Mouse (Mus musculus): ENCODE data around the gene Cmya5. TPM values are rescaled to one million over a fixed set of nuclear protein-coding genes. Genes with fewer than 3 reads are reported as not detected.
"Not testable (repeated sequence)": the region's sequence is repeated elsewhere in the genome, so short reads cannot be mapped to it uniquely, and the experiment has no call there.

The Cmya5 gene
- polyA plus RNA-seq (2016; fragmentation: Nextera tagmentation; extraction: Ambion mirVana) = 0.01 and 0.04 TPM in 2 replicates

DNA sequence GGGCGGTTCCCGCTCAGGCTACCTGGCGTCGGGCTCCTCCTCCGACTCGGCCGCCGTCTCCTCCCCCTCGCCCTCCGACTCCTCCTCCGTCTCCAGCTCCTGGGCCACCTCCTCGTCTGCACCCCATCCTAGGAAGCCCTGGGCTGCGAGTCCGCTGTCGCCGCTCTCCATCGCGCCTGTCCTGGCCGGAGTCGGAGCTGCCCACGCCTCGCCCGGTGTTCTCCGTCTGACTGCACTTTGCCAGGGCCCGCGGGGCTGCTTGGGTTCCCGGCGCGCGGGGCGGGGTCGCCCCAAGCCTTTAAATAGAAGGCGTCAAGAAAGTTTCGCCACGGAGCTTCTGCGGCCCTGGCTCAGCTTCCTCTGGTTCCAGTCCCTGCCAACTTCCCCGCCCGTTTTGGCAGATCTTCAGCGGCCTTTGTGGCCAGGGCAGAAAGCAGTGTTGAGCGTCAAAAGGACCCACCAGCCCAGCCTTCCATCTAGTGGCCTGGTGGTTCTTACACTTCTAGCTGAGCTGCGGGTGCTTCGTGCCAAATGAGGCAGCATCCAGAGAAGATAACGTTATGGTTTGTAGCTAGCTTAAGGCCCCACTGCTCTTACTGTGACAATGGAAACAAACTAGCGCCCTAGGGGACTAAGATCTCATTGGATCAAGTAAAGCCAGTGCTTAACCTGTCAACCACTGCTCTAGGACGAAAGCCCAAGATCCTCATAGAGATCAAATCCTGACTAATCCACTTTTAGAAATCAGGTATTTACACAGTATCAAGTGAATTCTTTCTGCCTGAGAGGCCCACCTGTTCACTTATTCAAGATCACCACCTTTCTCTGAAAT lies at the start of gene Cmya5:
Gene Cmya5 (minus strand): TSS at position 389 of the 832 bp plus-strand sequence.
- DNase-seq (ENCODE audit: low spot score) = peak; percentile 74
- Histone ChIP-seq H3K9me3 (no peaks in the 10 kb centered on the region), H3K27me3 (replicated peaks; ENCODE audit: low read depth, poor library complexity, severe bottlenecking) (no peaks in the 10 kb centered on the region), H3K4me3 (peak within 1 kb of the TSS; percentile 63), H3K36me3 (replicated peaks) (peaks cover 33% of the 10 kb centered on the region), H3K27ac (replicated peaks) (peak within 1 kb of the TSS; percentile 76), H3K4me1 (peaks cover 15% of the 10 kb centered on the region)
- WGBS = under 1% methylated on average over 45 of the region's 45 CpGs

DNA sequence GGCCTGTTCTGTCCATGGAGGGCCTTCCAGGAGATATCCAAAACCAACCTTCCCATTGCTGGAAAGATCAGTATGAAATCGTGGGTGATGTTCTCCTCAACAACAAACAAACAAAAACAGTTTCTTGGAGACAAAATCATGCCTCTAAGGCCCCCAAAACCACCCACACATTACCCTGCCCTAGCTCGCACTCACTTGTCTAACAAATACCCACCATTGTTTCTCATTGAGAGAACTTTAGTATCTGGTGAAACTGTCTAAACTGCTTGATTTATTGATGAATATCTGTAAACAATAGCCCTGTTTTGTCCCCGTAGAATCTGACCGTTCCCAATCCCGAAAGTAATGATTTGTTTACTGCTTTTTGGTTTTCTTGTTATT lies 48.1 kb upstream of the Cmya5 start:
- Histone ChIP-seq H3K9me3 (no peaks in the 10 kb centered on the region), H3K27me3 (replicated peaks; ENCODE audit: low read depth, poor library complexity, severe bottlenecking) (no peaks in the 10 kb centered on the region), H3K4me1 (peaks cover 21% of the 10 kb centered on the region), H3K36me3 (replicated peaks) (peaks cover 7% of the 10 kb centered on the region; the same call in 1 of the 2 replicates), H3K27ac (replicated peaks) (peak overlapping the region; percentile 98), H3K4me3 (peak overlapping the region; percentile 92)
- DNase-seq (ENCODE audit: low spot score) = no peak
- 72% methylated on average over 5 of the region's 5 CpGs for WGBS

DNA sequence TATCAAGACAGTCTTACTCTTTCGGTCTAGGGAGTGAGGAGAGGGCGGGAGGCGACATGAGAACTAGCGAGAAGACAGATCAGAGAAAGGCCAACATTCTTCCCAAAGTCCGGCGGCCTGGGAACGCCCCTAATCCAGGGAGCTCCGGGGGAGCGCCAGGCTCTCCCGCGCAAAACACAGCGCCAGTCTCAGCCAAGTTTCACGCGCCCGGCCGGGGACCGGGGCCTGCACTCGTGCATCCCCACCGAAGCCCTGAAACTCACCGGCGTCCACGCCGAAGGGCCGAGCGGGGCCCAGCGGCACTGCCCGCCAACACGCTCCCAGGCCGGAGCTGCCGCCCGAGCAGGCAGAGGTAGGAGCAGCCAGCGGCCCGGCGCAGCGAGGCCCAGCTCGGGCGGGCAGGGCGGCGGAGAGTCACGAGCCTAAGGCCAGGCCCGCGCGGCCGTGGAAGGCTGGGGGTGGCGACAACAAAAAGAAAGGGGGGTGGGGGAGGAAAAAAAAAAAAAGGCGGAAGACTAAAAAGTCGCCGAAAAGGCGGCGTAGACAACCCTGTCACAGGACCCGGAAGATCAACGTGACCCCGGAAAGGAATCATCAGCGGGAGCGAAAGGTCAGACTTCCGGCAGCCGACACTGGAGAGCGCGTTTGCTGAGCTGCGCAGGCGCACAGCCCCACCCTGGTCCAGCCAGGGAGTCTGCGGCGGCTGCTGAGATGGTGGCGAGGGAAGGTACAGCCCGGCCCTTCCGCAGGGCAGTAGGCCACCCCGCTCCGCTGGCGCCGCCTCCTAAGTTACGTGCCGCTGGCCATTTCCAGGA lies 47.5 kb upstream of the Cmya5 start, which contains the start of gene Tent2:
Gene Tent2 (minus strand): TSS at position 555 of the 815 bp plus-strand sequence.
- peaks cover 7% of the 10 kb centered on the region; the same call in 1 of the 2 replicates for H3K36me3 ChIP-seq (replicated peaks)
- H3K4me3 ChIP-seq = peak within 1 kb of the TSS; percentile 92
- H3K4me1 ChIP-seq = peaks cover 21% of the 10 kb centered on the region
- peak; percentile 96 for DNase-seq (ENCODE audit: low spot score)
- no peaks in the 10 kb centered on the region for H3K9me3 ChIP-seq
- WGBS = under 1% methylated on average over 71 of the region's 72 CpGs
- peak within 1 kb of the TSS; percentile 98 for H3K27ac ChIP-seq (replicated peaks)
- H3K27me3 ChIP-seq (replicated peaks; ENCODE audit: low read depth, poor library complexity, severe bottlenecking) = no peaks in the 10 kb centered on the region

DNA sequence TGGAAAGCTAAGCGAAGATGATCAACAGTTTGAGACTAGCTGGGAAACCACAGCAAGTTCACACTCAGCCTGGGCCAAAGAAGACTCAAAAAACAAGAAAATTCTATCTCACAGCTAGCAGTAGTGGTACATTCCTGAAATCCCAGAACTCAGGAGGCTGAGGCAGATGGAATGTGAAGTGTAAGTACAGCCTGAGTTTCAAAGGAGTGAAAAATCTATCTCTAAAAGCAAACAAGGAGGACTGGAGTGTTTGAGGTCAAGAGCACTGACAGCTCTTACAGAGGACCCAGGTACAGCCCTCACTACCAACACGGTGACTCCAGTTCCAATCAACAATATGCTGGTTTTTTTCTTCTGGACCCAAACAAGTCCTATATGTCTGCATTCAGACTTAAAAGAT lies 44.9 kb upstream of the Cmya5 start:
- H3K4me3 ChIP-seq = 0 out of 2 replicates have a peak overlapping the region, but pooled peaks have one; percentile 23
- H3K27me3 ChIP-seq (replicated peaks; ENCODE audit: low read depth, poor library complexity, severe bottlenecking) = no peaks in the 10 kb centered on the region
- no peaks in the 10 kb centered on the region for H3K9me3 ChIP-seq
- H3K4me1 ChIP-seq = peaks cover 21% of the 10 kb centered on the region
- no peak for DNase-seq (ENCODE audit: low spot score)
- 89% methylated on average over 2 of the region's 2 CpGs for WGBS
- peaks cover 19% of the 10 kb centered on the region for H3K36me3 ChIP-seq (replicated peaks)
- no peak overlapping the region for H3K27ac ChIP-seq (replicated peaks)

DNA sequence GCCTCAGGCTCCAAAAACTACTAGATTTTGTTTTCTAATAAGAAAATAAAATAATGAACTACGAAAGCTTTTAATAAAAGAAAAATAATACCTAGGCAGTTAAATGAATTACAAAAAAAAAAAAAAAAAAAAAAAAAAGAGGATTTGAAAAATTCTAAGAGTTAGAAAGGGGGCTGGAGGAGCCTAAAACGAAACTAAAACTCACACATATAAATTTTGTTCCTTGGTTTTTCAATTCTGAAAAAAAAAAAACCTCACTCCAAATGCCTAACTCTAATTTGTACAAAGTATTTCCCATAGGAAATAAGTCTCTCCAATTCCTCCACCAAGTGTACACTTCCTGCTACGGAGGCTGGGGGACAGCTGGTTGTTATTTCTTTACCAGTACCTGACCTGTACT lies 44.2 kb upstream of the Cmya5 start:
- Histone ChIP-seq H3K4me1 (peaks cover 21% of the 10 kb centered on the region), H3K9me3 (no peaks in the 10 kb centered on the region), H3K27ac (replicated peaks) (no peak overlapping the region), H3K36me3 (replicated peaks) (peaks cover 26% of the 10 kb centered on the region), H3K4me3 (no peak overlapping the region), H3K27me3 (replicated peaks; ENCODE audit: low read depth, poor library complexity, severe bottlenecking) (no peaks in the 10 kb centered on the region)
- DNase-seq (ENCODE audit: low spot score) = no peak
- 82% methylated on average over 3 of the region's 3 CpGs for WGBS

DNA sequence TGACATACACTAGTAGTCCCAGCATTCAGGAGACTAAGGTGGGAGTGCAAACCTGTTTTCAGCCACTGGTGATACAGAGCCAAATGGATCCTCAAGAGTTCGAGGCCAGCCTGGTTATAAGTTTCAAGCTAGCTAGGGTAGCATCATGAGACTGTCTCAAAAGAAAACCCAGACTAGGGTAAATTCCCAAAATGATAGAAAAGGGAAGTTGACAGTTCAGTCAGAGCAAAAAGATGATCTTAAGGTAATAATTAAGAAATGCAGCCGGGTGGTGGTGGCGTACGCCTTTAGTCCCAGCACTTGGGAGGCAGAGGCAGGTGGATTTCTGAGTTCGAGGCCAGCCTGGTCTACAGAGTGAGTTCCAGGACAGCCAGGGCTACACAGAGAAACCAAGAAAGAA lies 43.3 kb upstream of the Cmya5 start:
- H3K9me3 ChIP-seq; H3K27ac ChIP-seq (replicated peaks); DNase-seq (ENCODE audit: low spot score); H3K4me3 ChIP-seq; H3K27me3 ChIP-seq (replicated peaks; ENCODE audit: low read depth, poor library complexity, severe bottlenecking): not testable (repeated sequence)
- Histone ChIP-seq H3K36me3 (replicated peaks) (peaks cover 35% of the 10 kb centered on the region), H3K4me1 (peaks cover 21% of the 10 kb centered on the region)
- WGBS = 94% methylated on average over 5 of the region's 5 CpGs

DNA sequence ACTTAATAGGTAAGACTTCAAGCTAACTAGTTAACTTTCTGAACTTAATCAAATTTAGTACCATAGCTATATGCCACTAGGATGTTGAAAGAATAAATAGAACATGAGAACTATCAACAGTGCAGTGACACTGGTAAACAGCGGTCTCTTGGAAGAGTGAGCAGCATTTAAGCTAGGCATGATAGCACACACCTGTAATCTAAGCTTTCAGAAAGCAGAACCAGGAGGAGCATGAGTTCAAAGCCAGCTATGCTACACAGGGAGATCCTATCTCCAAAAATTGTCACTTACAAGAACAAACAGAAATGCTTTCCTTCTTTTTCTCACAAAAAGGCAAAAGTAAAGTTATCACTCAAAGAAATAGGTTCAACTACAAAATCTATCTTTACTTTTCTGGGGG lies 35.8 kb upstream of the Cmya5 start:
- Histone ChIP-seq H3K9me3 (no peaks in the 10 kb centered on the region), H3K4me1 (no peaks in the 10 kb centered on the region), H3K27ac (replicated peaks) (no peak overlapping the region), H3K4me3 (no peak overlapping the region), H3K27me3 (replicated peaks; ENCODE audit: low read depth, poor library complexity, severe bottlenecking) (no peaks in the 10 kb centered on the region), H3K36me3 (replicated peaks) (peaks cover 70% of the 10 kb centered on the region)
- no peak for DNase-seq (ENCODE audit: low spot score)
- WGBS = 93% methylated on average over 1 of the region's 1 CpGs

DNA sequence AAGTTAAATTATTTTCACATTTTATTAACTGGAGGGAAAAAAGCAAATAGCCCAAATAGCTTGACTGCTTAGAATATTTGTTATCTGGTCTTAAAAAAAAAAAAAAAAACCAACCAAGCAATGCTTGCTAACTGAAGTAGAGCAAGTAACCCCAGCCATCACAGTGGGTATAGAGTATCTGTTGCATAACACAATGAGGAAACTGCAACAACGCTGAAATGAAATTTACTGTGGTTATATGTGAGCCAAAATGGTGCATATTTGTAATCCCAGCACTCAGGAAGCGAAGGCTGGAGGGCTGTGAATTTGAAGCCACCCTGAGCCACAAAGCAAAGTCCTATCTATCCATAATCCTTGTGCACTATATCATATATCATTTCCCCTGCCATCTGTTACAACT lies 35.0 kb upstream of the Cmya5 start:
- Histone ChIP-seq H3K27me3 (replicated peaks; ENCODE audit: low read depth, poor library complexity, severe bottlenecking) (no peaks in the 10 kb centered on the region), H3K4me3 (no peak overlapping the region), H3K27ac (replicated peaks) (no peak overlapping the region), H3K4me1 (no peaks in the 10 kb centered on the region), H3K36me3 (replicated peaks) (peaks cover 71% of the 10 kb centered on the region), H3K9me3 (no peaks in the 10 kb centered on the region)
- 91% methylated on average over 2 of the region's 2 CpGs for WGBS
- no peak for DNase-seq (ENCODE audit: low spot score)

DNA sequence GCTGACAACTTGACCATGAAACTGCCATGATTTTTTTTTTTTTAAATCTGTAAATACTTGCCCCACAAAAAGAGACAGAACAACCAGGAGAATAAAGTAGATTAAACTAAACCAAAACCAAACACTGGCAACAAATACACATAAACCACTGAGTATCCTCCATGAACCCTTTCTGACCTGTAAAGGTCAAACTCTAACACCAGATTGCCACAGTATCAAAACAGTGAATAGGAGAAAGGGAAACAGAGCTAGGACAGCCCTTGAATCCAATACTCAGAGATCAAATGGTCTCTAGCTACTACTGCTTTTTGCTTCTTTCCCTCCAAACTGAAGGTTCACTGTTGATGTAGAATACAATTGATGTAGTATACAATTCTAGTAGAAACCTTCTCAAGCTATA lies 33.0 kb upstream of the Cmya5 start:
- no peak for DNase-seq (ENCODE audit: low spot score)
- Histone ChIP-seq H3K27me3 (replicated peaks; ENCODE audit: low read depth, poor library complexity, severe bottlenecking) (no peaks in the 10 kb centered on the region), H3K27ac (replicated peaks) (no peak overlapping the region), H3K9me3 (no peaks in the 10 kb centered on the region), H3K4me3 (no peak overlapping the region), H3K4me1 (no peaks in the 10 kb centered on the region), H3K36me3 (replicated peaks) (peaks cover 71% of the 10 kb centered on the region)

DNA sequence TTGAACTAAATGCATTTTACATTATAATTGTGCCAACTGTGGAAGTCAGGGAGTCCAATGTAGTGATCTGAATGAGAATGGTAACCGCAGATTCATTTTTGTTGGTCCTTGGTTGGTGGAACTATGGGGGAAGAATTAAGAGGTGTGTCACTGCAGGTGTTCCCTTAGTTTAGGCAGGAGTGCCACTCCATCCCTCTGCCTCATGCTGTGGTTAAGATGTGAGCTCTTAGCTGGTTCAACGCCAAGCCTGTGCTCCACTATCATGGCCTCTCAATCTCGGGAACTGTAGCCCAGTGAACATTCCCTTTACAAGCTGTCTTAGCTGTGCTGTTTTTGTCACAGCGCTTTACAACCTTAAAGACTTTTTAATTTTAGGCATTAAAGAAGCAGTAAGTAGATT lies 18.8 kb upstream of the Cmya5 start:
- no peaks in the 10 kb centered on the region for H3K4me1 ChIP-seq
- no peaks in the 10 kb centered on the region for H3K9me3 ChIP-seq
- no peak for DNase-seq (ENCODE audit: low spot score)
- peaks cover 79% of the 10 kb centered on the region for H3K36me3 ChIP-seq (replicated peaks)
- H3K4me3 ChIP-seq = no peak overlapping the region
- H3K27me3 ChIP-seq (replicated peaks; ENCODE audit: low read depth, poor library complexity, severe bottlenecking) = no peaks in the 10 kb centered on the region
- 95% methylated on average over 4 of the region's 4 CpGs for WGBS
- H3K27ac ChIP-seq (replicated peaks) = no peak overlapping the region

DNA sequence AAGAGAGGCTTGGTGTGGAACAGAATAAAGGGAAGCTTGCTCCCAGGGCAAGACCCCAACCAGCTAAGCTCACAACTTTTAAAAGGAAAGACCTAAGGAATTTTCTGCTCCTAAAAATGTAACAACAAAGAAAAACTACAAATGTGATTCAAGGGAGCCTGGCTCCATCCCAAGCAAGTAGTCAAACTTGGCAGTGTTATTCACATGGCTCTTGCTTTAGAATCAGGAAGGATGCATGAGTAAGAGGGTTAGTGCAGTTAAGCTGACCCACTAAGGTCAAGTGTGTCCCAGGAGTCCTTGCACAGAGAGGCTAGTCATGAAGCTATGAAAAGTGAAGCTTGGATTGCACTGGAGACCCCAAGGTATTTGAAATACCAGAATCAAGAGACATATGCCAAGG lies 17.9 kb upstream of the Cmya5 start:
- Histone ChIP-seq H3K4me1 (no peaks in the 10 kb centered on the region), H3K4me3 (no peak overlapping the region), H3K36me3 (replicated peaks) (peaks cover 78% of the 10 kb centered on the region), H3K27me3 (replicated peaks; ENCODE audit: low read depth, poor library complexity, severe bottlenecking) (no peaks in the 10 kb centered on the region), H3K9me3 (no peaks in the 10 kb centered on the region), H3K27ac (replicated peaks) (no peak overlapping the region)
- DNase-seq (ENCODE audit: low spot score) = no peak

DNA sequence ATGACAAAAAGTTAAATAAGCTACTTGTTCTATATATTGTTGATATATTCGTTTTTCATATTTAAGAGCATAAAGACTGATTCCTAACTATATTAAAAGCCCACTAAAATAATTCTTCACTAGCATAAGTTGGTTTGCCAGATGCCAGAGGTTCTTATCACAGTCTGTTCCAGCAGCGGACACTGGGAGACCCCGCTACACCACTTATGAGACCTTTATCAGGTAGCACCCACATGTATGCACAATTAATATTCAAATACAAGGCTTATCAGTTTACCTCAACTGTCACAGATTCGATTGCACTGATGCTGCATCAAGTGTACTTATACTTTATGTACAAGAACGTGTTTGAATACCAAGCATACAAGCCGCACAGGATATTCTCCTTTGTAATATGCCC lies 13.7 kb upstream of the Cmya5 start:
- Histone ChIP-seq H3K9me3 (no peaks in the 10 kb centered on the region), H3K4me3 (no peak overlapping the region), H3K27ac (replicated peaks) (no peak overlapping the region), H3K36me3 (replicated peaks) (peaks cover 72% of the 10 kb centered on the region), H3K27me3 (replicated peaks; ENCODE audit: low read depth, poor library complexity, severe bottlenecking) (no peaks in the 10 kb centered on the region), H3K4me1 (no peaks in the 10 kb centered on the region)
- 94% methylated on average over 6 of the region's 6 CpGs for WGBS
- no peak for DNase-seq (ENCODE audit: low spot score)

DNA sequence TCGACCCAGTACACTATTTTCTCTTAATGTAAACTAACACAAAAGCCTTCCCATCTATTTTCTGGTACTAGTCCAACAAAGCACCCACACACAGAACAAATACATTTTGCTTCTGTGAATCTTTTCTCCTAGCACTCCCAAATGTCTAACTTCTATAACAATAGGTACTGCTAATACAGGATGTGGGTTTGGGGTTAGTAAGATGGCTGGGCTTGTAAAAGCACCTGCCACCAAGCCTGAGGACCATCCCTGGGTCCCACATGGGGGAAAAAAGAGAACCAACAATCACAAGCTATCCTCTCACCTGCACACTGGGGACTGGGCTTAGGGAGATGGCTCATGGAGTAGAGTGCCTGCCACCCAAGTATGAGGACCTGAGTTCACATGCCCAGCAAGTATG lies 8.8 kb upstream of the Cmya5 start:
- H3K4me1 ChIP-seq = no peaks in the 10 kb centered on the region
- no peak overlapping the region for H3K4me3 ChIP-seq
- 96% methylated on average over 1 of the region's 1 CpGs for WGBS
- peaks cover 86% of the 10 kb centered on the region for H3K36me3 ChIP-seq (replicated peaks)
- no peak overlapping the region for H3K27ac ChIP-seq (replicated peaks)
- no peak for DNase-seq (ENCODE audit: low spot score)
- no peaks in the 10 kb centered on the region for H3K9me3 ChIP-seq
- no peaks in the 10 kb centered on the region for H3K27me3 ChIP-seq (replicated peaks; ENCODE audit: low read depth, poor library complexity, severe bottlenecking)
